14 mouse cellular contexts compared by ENCODE assay signal in the genomic region with DNA sequence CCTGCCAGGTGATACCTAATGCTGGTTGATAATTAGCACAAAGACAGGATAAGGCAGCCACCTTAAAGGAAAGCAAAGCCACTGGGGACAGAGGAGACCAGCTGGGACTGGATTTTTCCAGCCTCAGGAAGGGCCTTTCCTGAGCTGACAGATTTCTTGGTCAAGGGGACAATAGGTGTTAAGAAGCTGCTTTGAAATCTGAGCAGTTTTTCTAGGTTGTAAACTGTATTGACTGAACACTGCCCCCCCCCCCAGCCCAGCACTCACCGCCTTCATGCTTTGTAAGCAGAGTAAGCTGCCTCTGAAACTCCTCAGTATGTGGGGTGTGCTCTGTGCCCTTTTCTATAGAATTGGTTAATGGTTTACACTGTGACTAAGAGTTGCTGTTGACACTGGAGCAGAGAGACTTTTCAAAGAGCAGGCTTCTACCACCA. TPM values are rescaled to one million over a fixed set of nuclear protein-coding genes. Genes with fewer than 3 reads are reported as not detected.
DNase-seq lines count a peak whose midpoint lies in the region; ATAC-seq and TF ChIP-seq lines count a peak whose summit lies in the region.
"Had no signal": no experiment of that assay in that cellular context is flagged by ENCODE, and none has a peak within 500 bp of the region (broad histone marks: within the 10 kb centered on the region; RNA-seq: fewer than 3 reads in every experiment).

No protein-coding gene starts in this region.

- no peaks in the 10 kb centered on the region for H3K4me1 ChIP-seq in hindbrain, embryonic 11.5 days (replicated peaks; ENCODE audit: control insufficient read depth, insufficient read depth, low read length)
- peaks cover 4% of the 10 kb centered on the region; the same call in 1 of the 2 replicates for H3K4me1 ChIP-seq in hindbrain, embryonic 13.5 days (replicated peaks)
- peaks cover 5% of the 10 kb centered on the region for H3K4me1 ChIP-seq in kidney, embryonic 14.5 days (ENCODE audit: control insufficient read depth, insufficient read depth, low read length)
- H3K4me1 ChIP-seq in liver, postnatal 0 days (ENCODE audit: insufficient read depth): no peaks in the 10 kb centered on the region; the same call in 1 of the 2 replicates

- WGBS in hindbrain, embryonic 11.5 days: 0% methylated on average over 1 of the region's 1 CpGs
- WGBS in hindbrain, embryonic 13.5 days: 8% methylated on average over 1 of the region's 1 CpGs
- WGBS in kidney, embryonic 14.5 days: 11% methylated on average over 1 of the region's 1 CpGs
- WGBS in liver, postnatal 0 days (ENCODE audit: insufficient replicate concordance): 19% methylated on average over 1 of the region's 1 CpGs

- no peak for TF ChIP-seq CTCF in liver, postnatal 0 days (IDR thresholded peaks at IDR 0.05; ENCODE audit: low read depth)

- H3K36me3 ChIP-seq in hindbrain, embryonic 11.5 days (ENCODE audit: control insufficient read depth, insufficient read depth, low read length): no peaks in the 10 kb centered on the region
- H3K36me3 ChIP-seq in hindbrain, embryonic 13.5 days: no peaks in the 10 kb centered on the region
- no peaks in the 10 kb centered on the region for H3K36me3 ChIP-seq in kidney, embryonic 14.5 days (ENCODE audit: control insufficient read depth, insufficient read depth, low read length)
- H3K36me3 ChIP-seq in liver, postnatal 0 days (replicated peaks; ENCODE audit: insufficient read depth, low read length): no peaks in the 10 kb centered on the region

- H3K9ac ChIP-seq in hindbrain, embryonic 11.5 days (ENCODE audit: low read depth, low read length): no peak overlapping the region
- no peak overlapping the region for H3K9ac ChIP-seq in hindbrain, embryonic 13.5 days
- no peak overlapping the region for H3K9ac ChIP-seq in kidney, embryonic 14.5 days (ENCODE audit: low read depth, low read length)
- no peak overlapping the region for H3K9ac ChIP-seq in liver, postnatal 0 days (replicated peaks)

- peak; percentile 1 for DNase-seq in hindbrain, embryonic 11.5 days (ENCODE audit: low spot score)
- peak; percentile 50 for DNase-seq in embryo, embryonic 10.5 days (ENCODE audit: low spot score)
- DNase-seq in liver, postnatal 0 days: no peak
- DNase-seq in cerebellum, postnatal 14 days: no peak
- no peak for DNase-seq in layer of hippocampus, adult 11-12 months (ENCODE audit: low spot score)
- DNase-seq: adrenal gland, adult 2 months; B cell, adult 2 months; cerebellum, adult 9-11 months; gastrocnemius, adult 2 months; spleen, adult 18-20 months had no signal

- no peak overlapping the region for H3K4me2 ChIP-seq in hindbrain, embryonic 11.5 days (replicated peaks; ENCODE audit: low read depth, low read length)
- H3K4me2 ChIP-seq in hindbrain, embryonic 13.5 days: no peak overlapping the region
- H3K4me2 ChIP-seq in kidney, embryonic 14.5 days (replicated peaks; ENCODE audit: low read depth, low read length): no peak overlapping the region
- H3K4me2 ChIP-seq in liver, postnatal 0 days (ENCODE audit: low read depth, low read length): no peak overlapping the region

- ATAC-seq in hindbrain, embryonic 11.5 days (ENCODE audit: low FRiP score): no peak; the same call in 1 of the 2 replicates
- ATAC-seq in hindbrain, embryonic 13.5 days (ENCODE audit: low FRiP score): no peak
- peak; percentile 92 for ATAC-seq in kidney, embryonic 14.5 days (ENCODE audit: low FRiP score, low TSS enrichment)
- ATAC-seq in liver, postnatal 0 days: peak; percentile 72
- no peak for ATAC-seq in megakaryocyte-erythroid progenitor cell, adult 5-6 weeks (replicated peaks; ENCODE audit: low FRiP score, low TSS enrichment, poor library complexity, severe bottlenecking)

- TF ChIP-seq EP300 in liver, postnatal 0 days (IDR thresholded peaks at IDR 0.05; ENCODE audit: low read depth): no peak

- H3K9me3 ChIP-seq in hindbrain, embryonic 11.5 days (ENCODE audit: control insufficient read depth, low read length): no peaks in the 10 kb centered on the region
- no peaks in the 10 kb centered on the region for H3K9me3 ChIP-seq in hindbrain, embryonic 13.5 days
- H3K9me3 ChIP-seq in kidney, embryonic 14.5 days (ENCODE audit: control insufficient read depth, low read length): no peaks in the 10 kb centered on the region
- H3K9me3 ChIP-seq in liver, postnatal 0 days (ENCODE audit: low read length): no peaks in the 10 kb centered on the region

- H3K4me3 ChIP-seq in hindbrain, embryonic 11.5 days (ENCODE audit: low read depth, low read length): no peak overlapping the region
- no peak overlapping the region for H3K4me3 ChIP-seq in hindbrain, embryonic 13.5 days
- H3K4me3 ChIP-seq in kidney, embryonic 14.5 days (ENCODE audit: low read length): no peak overlapping the region
- no peak overlapping the region for H3K4me3 ChIP-seq in liver, postnatal 0 days (ENCODE audit: low read depth, low read length)
- H3K4me3 ChIP-seq: gastrocnemius, adult 2 months had no signal

- no peak overlapping the region for H3K27ac ChIP-seq in hindbrain, embryonic 11.5 days (ENCODE audit: low read depth, low read length)
- no peak overlapping the region for H3K27ac ChIP-seq in hindbrain, embryonic 13.5 days
- peak overlapping the region; percentile 68; the same call in 1 of the 2 replicates for H3K27ac ChIP-seq in kidney, embryonic 14.5 days (ENCODE audit: low read depth, low read length)
- peak overlapping the region; percentile 44; the same call in 1 of the 2 replicates for H3K27ac ChIP-seq in liver, postnatal 0 days (ENCODE audit: low read depth)
- H3K27ac ChIP-seq: gastrocnemius, adult 2 months had no signal

- no peaks in the 10 kb centered on the region for H3K27me3 ChIP-seq in hindbrain, embryonic 11.5 days (ENCODE audit: control insufficient read depth, insufficient read depth, low read length)
- H3K27me3 ChIP-seq in hindbrain, embryonic 13.5 days: no peaks in the 10 kb centered on the region
- no peaks in the 10 kb centered on the region for H3K27me3 ChIP-seq in kidney, embryonic 14.5 days (ENCODE audit: control insufficient read depth, insufficient read depth, low read length)
- no peaks in the 10 kb centered on the region for H3K27me3 ChIP-seq in liver, postnatal 0 days (ENCODE audit: insufficient read depth, low read length)

RNA-seq across cellular contexts. Expression of gene Tmprss2, which starts 48.2 kb away (rescaled TPM):
- polyA plus RNA-seq in hindbrain, embryonic 11.5 days (2014; fragmentation: Nextera tagmentation; extraction: Ambion mirVana): 0.19 and 0.39 TPM in 2 replicates
- 0.19 TPM in 1 of 2 replicates, not detected in the other for polyA plus RNA-seq in hindbrain, embryonic 13.5 days (2015; fragmentation: Nextera tagmentation; extraction: Ambion mirVana)
- 10.6 and 21.2 TPM in 2 replicates for polyA plus RNA-seq in kidney, embryonic 14.5 days (2014; fragmentation: Nextera tagmentation; extraction: Ambion mirVana)
- 2.8 and 4.3 TPM in 2 replicates for polyA plus RNA-seq in liver, postnatal 0 days (2015; fragmentation: Nextera tagmentation; extraction: Ambion mirVana)
- total RNA-seq in megakaryocyte-erythroid progenitor cell, adult 5-6 weeks (2014; fragmentation: Nextera tagmentation): not detected in 2 replicates
- not detected in 2 replicates for total RNA-seq in megakaryocyte-erythroid progenitor cell, adult 5-6 weeks (2017)
- total RNA-seq: hematopoietic stem cell, adult 5-6 weeks had no signal

Comparison
In these comparisons a context has a peak if more than half of its experiments do, and no peak if none do; other contexts are left out.
1. ATAC-seq: peak in kidney, embryonic 14.5 days (single experiment) and liver, postnatal 0 days (single experiment); none in hindbrain, embryonic 11.5 days (single experiment), hindbrain, embryonic 13.5 days (single experiment) and megakaryocyte-erythroid progenitor cell, adult 5-6 weeks (single experiment).
2. DNase-seq: peak in hindbrain, embryonic 11.5 days (single experiment) and embryo, embryonic 10.5 days (single experiment); none in liver, postnatal 0 days (single experiment), cerebellum, postnatal 14 days (0 of 2) and layer of hippocampus, adult 11-12 months (single experiment).
3. H3K27ac ChIP-seq: peak in kidney, embryonic 14.5 days (single experiment) and liver, postnatal 0 days (single experiment); none in hindbrain, embryonic 11.5 days (single experiment) and hindbrain, embryonic 13.5 days (single experiment).